Mouse (Mus musculus) neural tube, embryonic 12.5 days (tissue): Measurements from ENCODE around the gene Fam129b. TPM values are rescaled to one million over a fixed set of nuclear protein-coding genes. Genes with fewer than 3 reads are reported as not detected.

Experiments used
- ATAC-seq: fragments of 200-750 bp; cut with Nextera tagmentation; 2 replicates; pipeline ENCODE4 v1.8.0; 2017; ENCODE audit warnings: low read depth, mild to moderate bottlenecking, moderate TSS enrichment, moderate library complexity; ENCODE audit not compliant: low FRiP score
- H3K27ac ChIP-seq: fragments of 300-500 bp; sonication (generic); 2 replicates; pipeline ENCODE4 v1.5.1; 2016
- H3K27me3 ChIP-seq: fragments of 300-500 bp; sonication (generic); replicated peaks from 2 replicates; pipeline ENCODE4 v1.6.1; 2016; ENCODE audit warnings: mild to moderate bottlenecking
- H3K36me3 ChIP-seq: fragments of 300-500 bp; sonication (generic); 2 replicates; pipeline ENCODE4 v1.6.1; 2016; ENCODE audit warnings: mild to moderate bottlenecking
- H3K4me1 ChIP-seq: fragments of 300-500 bp; sonication (generic); 2 replicates; pipeline ENCODE4 v1.6.1; 2016
- H3K4me2 ChIP-seq: fragments of 300-500 bp; sonication (generic); replicated peaks from 2 replicates; pipeline ENCODE4 v1.6.1; 2016; ENCODE audit warnings: mild to moderate bottlenecking
- H3K4me3 ChIP-seq: fragments of 300-500 bp; sonication (generic); 2 replicates; pipeline ENCODE4 v1.5.1; 2016
- H3K9ac ChIP-seq: fragments of 300-500 bp; sonication (generic); 2 replicates; pipeline ENCODE4 v1.6.1; 2016; ENCODE audit warnings: mild to moderate bottlenecking
- H3K9me3 ChIP-seq: fragments of 300-500 bp; sonication (generic); 2 replicates; pipeline ENCODE4 v1.6.1; 2016; ENCODE audit warnings: mild to moderate bottlenecking
- WGBS: fragments of 180-500 bp; shearing (Covaris S2); methylation state at CpG from one replicate; pipeline ENCODE4 v1.1.7; 2016; 5-methylcytosine and 5-hydroxymethylcytosine counted together
- polyA plus RNA-seq: library from polyadenylated mRNA; unstranded; fragments of >200 nt; fragmentation: Nextera tagmentation; extraction: Ambion mirVana; gene quantifications from 2 replicates; pipeline ENCODE4 v1.2.1, GENCODE M21; 2016

Fam129b gene
- polyA plus RNA-seq, 1 experiment from 2014 or later: 40.3 TPM

DNA sequence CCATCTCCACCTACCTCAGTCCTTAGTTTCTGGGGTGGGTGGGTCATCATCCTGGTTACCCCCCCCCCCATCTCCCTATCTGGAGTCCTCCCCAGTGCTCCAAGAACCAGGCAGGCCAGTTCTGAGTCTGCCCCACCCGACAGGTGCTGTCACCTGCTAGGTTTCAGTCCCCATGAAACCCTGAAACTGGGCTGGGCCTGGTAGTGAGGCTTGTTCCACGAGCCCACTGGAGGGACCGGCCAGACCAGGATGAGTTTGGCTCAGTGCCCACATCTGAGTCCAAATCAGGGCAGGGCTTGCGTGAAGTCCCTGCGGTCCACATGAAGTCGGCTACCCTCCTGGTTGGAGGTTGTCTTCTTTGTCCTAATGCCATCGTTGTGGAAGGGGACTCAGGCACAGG, 23.1 kb downstream of the Fam129b start:
- Histone ChIP-seq H3K4me1 (peaks cover 23% of the 10 kb centered on the region), H3K9ac (no peak overlapping the region), H3K36me3 (no peaks in the 10 kb centered on the region), H3K4me3 (no peak overlapping the region), H3K9me3 (no peaks in the 10 kb centered on the region), H3K27me3 (no peaks in the 10 kb centered on the region), H3K4me2 (no peak overlapping the region), H3K27ac (no peak overlapping the region)
- no peak for ATAC-seq
- WGBS: 80% methylated on average over 7 of the region's 7 CpGs

- WGBS: 87% methylated on average over 9 of the region's 9 CpGs
- no peak for ATAC-seq
- Histone ChIP-seq H3K4me2 (no peak overlapping the region), H3K27me3 (no peaks in the 10 kb centered on the region), H3K36me3 (no peaks in the 10 kb centered on the region; the same call in 1 of the 2 replicates), H3K9me3 (no peaks in the 10 kb centered on the region), H3K4me3 (no peak overlapping the region), H3K4me1 (peaks cover 12% of the 10 kb centered on the region), H3K9ac (no peak overlapping the region), H3K27ac (no peak overlapping the region)
Measured at GRCm38 (mm10) chr2:32902126-32902525, 26.2 kb downstream of the Fam129b start.

GRCm38 (mm10) chr2:32903470-32903869, 27.6 kb downstream of the Fam129b start:
- H3K27ac ChIP-seq: no peak overlapping the region
- H3K36me3 ChIP-seq: no peaks in the 10 kb centered on the region; the same call in 1 of the 2 replicates
- H3K27me3 ChIP-seq: no peaks in the 10 kb centered on the region
- H3K9ac ChIP-seq: no peak overlapping the region
- ATAC-seq: no peak
- H3K4me2 ChIP-seq: no peak overlapping the region
- no peaks in the 10 kb centered on the region for H3K9me3 ChIP-seq
- peaks cover 21% of the 10 kb centered on the region for H3K4me1 ChIP-seq
- H3K4me3 ChIP-seq: no peak overlapping the region
- WGBS: 91% methylated on average over 4 of the region's 4 CpGs

DNA sequence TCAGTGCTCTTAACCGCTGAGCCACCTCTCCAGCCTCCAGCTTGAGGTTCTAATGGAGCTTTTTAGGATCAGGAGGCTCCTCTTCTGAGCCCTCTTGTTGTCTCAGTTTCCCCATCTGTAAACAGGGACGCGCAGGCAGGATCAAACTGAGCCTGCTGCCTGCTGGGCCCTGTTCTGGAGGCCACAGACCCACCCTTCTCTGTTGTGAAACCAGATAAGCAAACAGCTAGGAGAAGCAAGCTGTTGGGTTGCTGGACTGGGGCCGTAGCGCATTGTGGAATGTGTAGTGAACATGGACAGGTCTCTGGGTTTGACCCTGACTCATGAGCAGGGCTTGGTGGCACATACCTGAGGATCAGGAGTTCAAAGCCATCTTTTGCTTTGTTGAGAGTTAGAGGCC, 28.7 kb downstream of the Fam129b start:
- H3K27me3 ChIP-seq: no peaks in the 10 kb centered on the region
- H3K4me1 ChIP-seq: peaks cover 30% of the 10 kb centered on the region
- no peak overlapping the region for H3K27ac ChIP-seq
- H3K4me3 ChIP-seq: no peak overlapping the region
- H3K4me2 ChIP-seq: no peak overlapping the region
- no peaks in the 10 kb centered on the region; the same call in 1 of the 2 replicates for H3K36me3 ChIP-seq
- H3K9ac ChIP-seq: no peak overlapping the region
- ATAC-seq: no peak
- H3K9me3 ChIP-seq: no peaks in the 10 kb centered on the region
- 95% methylated on average over 5 of the region's 5 CpGs for WGBS

DNA sequence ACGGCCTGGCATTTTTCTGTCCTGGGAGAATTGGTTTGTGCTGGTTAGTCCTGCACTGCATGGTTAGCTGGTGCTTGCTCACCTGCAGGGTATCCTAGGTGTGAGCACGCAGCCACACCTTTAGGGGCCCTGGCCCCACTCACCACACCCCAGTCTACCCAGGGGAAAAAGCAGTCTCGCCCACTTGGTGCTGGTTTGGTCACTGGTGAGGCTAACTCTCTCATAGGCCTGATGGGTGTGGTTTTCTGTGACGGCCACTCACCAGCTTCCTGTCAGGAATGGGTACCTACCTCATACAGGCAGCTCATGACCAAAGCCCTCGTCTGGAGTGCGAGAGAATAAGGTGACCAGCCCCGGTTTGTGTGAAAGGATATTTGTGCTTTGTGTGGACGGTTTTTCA, 29.4 kb downstream of the Fam129b start:
- Histone ChIP-seq H3K4me3 (no peak overlapping the region), H3K4me1 (peaks cover 30% of the 10 kb centered on the region), H3K4me2 (no peak overlapping the region), H3K36me3 (peaks cover 3% of the 10 kb centered on the region; the same call in 1 of the 2 replicates), H3K27ac (no peak overlapping the region), H3K9me3 (no peaks in the 10 kb centered on the region), H3K27me3 (no peaks in the 10 kb centered on the region), H3K9ac (no peak overlapping the region)
- 84% methylated on average over 8 of the region's 8 CpGs for WGBS
- no peak for ATAC-seq

DNA sequence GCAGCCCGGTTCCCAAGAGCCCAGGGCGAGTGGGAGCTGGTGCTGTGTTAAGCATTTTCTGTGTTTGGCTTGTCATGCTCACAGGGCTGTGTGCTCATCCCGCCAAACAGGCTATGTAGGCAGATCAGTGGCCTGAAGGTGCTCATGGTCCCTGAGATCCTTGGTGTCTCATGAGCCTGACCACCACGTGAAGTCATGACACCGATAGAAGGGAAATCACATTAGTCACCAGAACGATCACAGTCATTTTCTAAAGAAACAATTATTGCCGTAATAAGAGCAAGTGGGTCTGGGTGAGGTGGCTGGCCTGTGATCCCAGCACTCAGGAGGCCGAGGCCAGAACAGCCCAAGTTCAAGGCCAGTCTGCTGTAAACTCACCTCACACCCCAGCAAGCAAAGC, 31.5 kb downstream of the Fam129b start:
- H3K27me3 ChIP-seq: no peaks in the 10 kb centered on the region
- peaks cover 18% of the 10 kb centered on the region for H3K36me3 ChIP-seq
- no peak overlapping the region for H3K9ac ChIP-seq
- peaks cover 30% of the 10 kb centered on the region for H3K4me1 ChIP-seq
- peak overlapping the region; percentile 3; the same call in 1 of the 2 replicates for H3K27ac ChIP-seq
- no peak overlapping the region for H3K4me2 ChIP-seq
- 46% methylated on average over 8 of the region's 8 CpGs for WGBS
- no peak overlapping the region for H3K4me3 ChIP-seq
- no peaks in the 10 kb centered on the region for H3K9me3 ChIP-seq
- ATAC-seq: no peak

GRCm38 (mm10) chr2:32908272-32908671, 32.4 kb downstream of the Fam129b start:
- no peaks in the 10 kb centered on the region for H3K9me3 ChIP-seq
- H3K4me1 ChIP-seq: peaks cover 30% of the 10 kb centered on the region
- H3K36me3 ChIP-seq: peaks cover 18% of the 10 kb centered on the region
- H3K4me3 ChIP-seq: no peak overlapping the region
- 4% methylated on average over 6 of the region's 6 CpGs for whole genome bisulfite sequencing
- H3K27ac ChIP-seq: 0 out of 2 replicates have a peak overlapping the region, but pooled peaks have one; percentile 3
- H3K9ac ChIP-seq: no peak overlapping the region
- H3K4me2 ChIP-seq: 0 out of 2 replicates have a peak overlapping the region, but pooled peaks have one; percentile 12
- ATAC-seq: peak; percentile 35
- H3K27me3 ChIP-seq: no peaks in the 10 kb centered on the region

- Histone ChIP-seq H3K27ac (0 out of 2 replicates have a peak overlapping the region, but pooled peaks have one; percentile 15), H3K9me3 (no peaks in the 10 kb centered on the region), H3K36me3 (peaks cover 18% of the 10 kb centered on the region), H3K4me1 (peaks cover 30% of the 10 kb centered on the region), H3K27me3 (no peaks in the 10 kb centered on the region), H3K4me3 (no peak overlapping the region), H3K4me2 (0 out of 2 replicates have a peak overlapping the region, but pooled peaks have one; percentile 12), H3K9ac (no peak overlapping the region)
- 34% methylated on average over 11 of the region's 11 CpGs for WGBS
- ATAC-seq: no peak
Measured at GRCm38 (mm10) chr2:32908796-32909195, 32.9 kb downstream of the Fam129b start.

DNA sequence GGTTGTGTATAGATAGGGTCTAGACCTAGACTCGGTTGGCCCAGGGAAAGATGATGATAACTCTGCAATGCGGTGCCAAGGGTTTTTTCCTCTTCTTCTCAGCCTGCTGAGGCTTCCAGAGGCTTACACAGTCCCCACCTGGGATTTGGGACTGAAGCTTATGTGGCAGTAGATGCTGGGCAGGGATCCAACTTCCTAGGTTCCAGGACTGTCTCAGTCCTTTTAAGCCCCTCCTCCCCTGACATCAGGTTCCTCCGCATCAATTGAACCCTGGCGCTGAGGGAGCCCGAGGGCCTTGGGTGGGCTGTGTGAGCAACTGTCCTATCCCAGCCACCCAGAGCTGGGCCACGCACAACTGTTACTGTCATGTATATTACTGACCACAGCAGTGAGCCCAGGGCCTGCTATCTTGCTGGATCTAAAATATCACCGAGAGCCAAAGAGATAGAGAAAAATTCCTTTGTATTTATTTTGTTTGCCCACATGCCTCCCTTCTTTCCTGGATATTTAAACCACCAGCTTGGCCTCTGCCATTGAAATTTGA, 35.8 kb downstream of the Fam129b start:
- Histone ChIP-seq H3K9ac (no peak overlapping the region), H3K4me1 (peaks cover 26% of the 10 kb centered on the region)

DNA sequence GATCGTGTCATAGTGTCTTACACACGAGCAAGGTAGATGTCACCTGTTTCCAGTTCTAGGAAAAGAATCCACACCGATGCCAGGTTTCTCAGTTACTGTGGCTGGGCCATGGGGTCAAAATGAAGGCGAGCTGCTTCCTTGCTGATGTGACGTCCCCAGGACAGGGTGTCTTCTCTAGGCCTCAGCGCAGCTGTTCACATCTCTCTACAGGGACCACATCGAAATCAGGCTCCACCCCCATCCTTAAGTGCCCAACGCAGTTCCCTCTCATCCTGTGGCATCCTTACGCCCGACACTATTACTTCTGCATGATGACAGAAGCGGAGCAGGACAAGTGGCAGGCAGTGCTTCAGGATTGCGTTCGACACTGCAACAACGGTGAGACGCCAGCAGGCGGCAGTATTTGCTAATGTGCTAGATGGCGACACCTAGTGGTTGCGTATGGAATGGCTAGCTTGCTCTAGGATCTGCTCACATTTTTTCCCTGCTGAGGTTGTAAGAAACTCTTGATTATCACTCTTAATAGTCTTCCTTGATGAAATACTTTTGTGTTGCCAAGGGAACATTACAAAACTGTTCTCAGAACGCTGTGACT, 36.4 kb downstream of the Fam129b start:
- no peak for ATAC-seq
- H3K4me3 ChIP-seq: no peak overlapping the region
- no peak overlapping the region for H3K9ac ChIP-seq
- H3K27ac ChIP-seq: no peak overlapping the region
- no peaks in the 10 kb centered on the region for H3K27me3 ChIP-seq
- peaks cover 26% of the 10 kb centered on the region for H3K4me1 ChIP-seq
- no peaks in the 10 kb centered on the region for H3K9me3 ChIP-seq
- WGBS: 31% methylated on average over 19 of the region's 19 CpGs
- peaks cover 26% of the 10 kb centered on the region; the same call in 1 of the 2 replicates for H3K36me3 ChIP-seq
- H3K4me2 ChIP-seq: no peak overlapping the region

More for the DNA sequence above, 35.8 kb downstream of the Fam129b start:
- Histone ChIP-seq H3K9me3 (no peaks in the 10 kb centered on the region), H3K27ac (no peak overlapping the region), H3K27me3 (no peaks in the 10 kb centered on the region), H3K36me3 (peaks cover 26% of the 10 kb centered on the region; the same call in 1 of the 2 replicates), H3K4me2 (no peak overlapping the region), H3K4me3 (no peak overlapping the region)
- WGBS: 85% methylated on average over 7 of the region's 7 CpGs
- ATAC-seq: no peak

GRCm38 (mm10) chr2:32914362-32914761, 38.4 kb downstream of the Fam129b start:
- H3K9ac ChIP-seq: no peak overlapping the region
- no peak overlapping the region for H3K27ac ChIP-seq
- 78% methylated on average over 5 of the region's 5 CpGs for WGBS

GRCm38 (mm10) chr2:32914896-32915295, 39.0 kb downstream of the Fam129b start:
- ATAC-seq: no peak
- Histone ChIP-seq H3K9ac (no peak overlapping the region), H3K36me3 (peaks cover 42% of the 10 kb centered on the region), H3K4me1 (peaks cover 6% of the 10 kb centered on the region; the same call in 1 of the 2 replicates), H3K4me2 (no peak overlapping the region), H3K27me3 (no peaks in the 10 kb centered on the region), H3K9me3 (no peaks in the 10 kb centered on the region), H3K27ac (0 out of 2 replicates have a peak overlapping the region, but pooled peaks have one; percentile 2), H3K4me3 (no peak overlapping the region)
- WGBS: 40% methylated on average over 3 of the region's 3 CpGs

More at GRCm38 (mm10) chr2:32914362-32914761, 38.4 kb downstream of the Fam129b start:
- H3K27me3 ChIP-seq: no peaks in the 10 kb centered on the region
- ATAC-seq: no peak
- peaks cover 6% of the 10 kb centered on the region; the same call in 1 of the 2 replicates for H3K4me1 ChIP-seq
- H3K9me3 ChIP-seq: no peaks in the 10 kb centered on the region
- H3K4me3 ChIP-seq: no peak overlapping the region
- peaks cover 36% of the 10 kb centered on the region for H3K36me3 ChIP-seq
- H3K4me2 ChIP-seq: no peak overlapping the region
